Mouse (Mus musculus): ENCODE measurements around the gene C2cd5.
"Not testable (repeated sequence)": the region's sequence is repeated elsewhere in the genome, so short reads cannot be mapped to it uniquely, and the experiment has no call there.

C2cd5 gene

DNA sequence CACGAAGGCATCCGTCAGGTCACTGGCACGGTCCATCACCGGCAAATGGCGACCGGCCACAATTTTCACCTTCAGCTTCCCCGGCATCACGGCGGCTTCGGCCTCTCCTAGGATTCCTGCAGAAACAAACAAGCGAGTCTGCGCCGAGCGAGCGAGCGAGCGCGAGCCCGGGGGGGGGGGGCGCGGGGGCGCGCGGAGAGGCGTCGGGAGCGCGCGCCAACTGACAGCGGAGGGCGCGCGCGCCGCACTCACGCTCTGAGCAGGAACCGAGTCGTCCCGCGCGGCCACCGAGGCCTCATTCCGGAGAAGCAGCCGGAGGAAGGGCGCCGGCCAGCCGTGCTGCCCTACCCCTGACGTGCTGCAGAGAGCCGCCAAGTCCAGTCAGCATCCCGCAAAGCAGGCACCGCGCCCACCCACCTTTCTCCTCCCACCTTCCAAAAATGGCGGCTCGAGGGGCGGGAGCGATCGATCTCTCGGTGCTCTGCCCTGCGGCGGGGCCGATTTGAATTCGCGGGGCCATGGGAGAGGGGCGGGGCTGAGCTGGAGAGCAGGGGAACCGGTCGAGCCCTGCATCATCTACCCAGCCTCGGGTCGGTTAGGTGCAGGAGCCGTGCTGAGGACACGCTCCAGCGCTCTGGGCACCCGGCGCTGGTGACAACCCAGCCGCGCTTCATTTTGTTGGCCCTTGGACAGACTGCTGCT lies at the start of gene C2cd5:
Gene C2cd5, minus strand, starts transcription at position 461 of the 702 bp plus-strand sequence.
- in situ Hi-C loops (cut with MseI, MboI): no loop called here

DNA sequence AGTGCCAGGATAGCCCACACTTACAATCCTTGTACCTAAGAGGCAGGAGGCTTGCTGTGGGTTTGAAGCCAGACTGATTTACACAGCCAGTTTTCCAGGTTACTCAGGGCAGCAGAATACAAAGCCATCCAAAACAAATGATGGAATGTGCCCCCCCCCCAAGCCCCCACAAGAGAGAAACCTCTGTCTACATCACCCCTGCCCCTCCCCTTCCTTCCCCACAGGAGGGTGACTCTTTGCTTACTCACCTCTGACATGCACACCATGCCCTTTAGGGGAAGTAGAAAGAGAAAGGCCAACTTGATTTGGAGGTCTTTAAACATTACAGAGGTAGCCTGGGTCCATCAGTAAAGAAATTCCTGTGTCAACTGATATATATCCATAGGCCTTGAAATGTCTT lies 48.9 kb upstream of the C2cd5 start:
- in situ Hi-C loops (cut with MseI, MboI): no loop called here

DNA sequence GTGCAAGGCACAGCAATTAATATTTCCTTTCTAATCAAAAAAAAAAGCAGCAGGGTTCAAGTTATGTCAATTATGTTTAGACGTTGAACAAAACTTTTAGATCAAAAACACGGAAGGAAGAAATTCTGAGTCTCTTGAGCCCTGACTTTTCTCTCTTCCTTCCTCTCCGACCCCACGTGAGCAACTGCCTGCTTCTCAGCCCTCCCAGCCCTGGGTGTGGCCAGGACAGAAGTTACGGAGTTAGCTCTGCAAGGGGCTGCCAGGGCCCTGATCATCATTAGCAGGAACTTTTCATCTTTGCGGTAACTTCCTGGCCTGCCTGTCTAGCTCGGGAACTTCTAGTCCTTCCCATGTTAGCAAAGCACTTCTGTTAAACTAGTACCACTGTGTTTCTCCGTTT lies 46.8 kb upstream of the C2cd5 start:
- in situ Hi-C loops (cut with MseI, MboI): no loop called here

DNA sequence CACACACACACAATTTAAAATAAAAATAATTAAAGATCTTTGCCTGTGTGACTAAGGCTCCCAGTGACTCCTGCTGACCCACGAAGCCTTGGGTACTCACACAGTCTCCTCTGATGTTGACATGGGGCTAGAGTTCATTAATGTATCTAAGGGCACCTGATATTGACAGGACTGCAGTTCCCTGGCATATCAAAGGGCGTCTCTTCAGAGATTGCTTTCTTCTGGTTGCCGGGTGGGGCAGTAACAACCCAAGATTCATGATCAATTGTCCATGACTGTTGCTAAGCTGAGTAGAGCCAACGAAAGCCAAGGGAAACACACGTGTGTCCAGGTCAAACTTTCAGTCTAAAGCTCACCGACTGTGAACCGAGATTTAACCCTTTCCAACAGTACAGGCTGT lies 45.1 kb upstream of the C2cd5 start:
- in situ Hi-C loops (cut with MseI, MboI): no loop called here

DNA sequence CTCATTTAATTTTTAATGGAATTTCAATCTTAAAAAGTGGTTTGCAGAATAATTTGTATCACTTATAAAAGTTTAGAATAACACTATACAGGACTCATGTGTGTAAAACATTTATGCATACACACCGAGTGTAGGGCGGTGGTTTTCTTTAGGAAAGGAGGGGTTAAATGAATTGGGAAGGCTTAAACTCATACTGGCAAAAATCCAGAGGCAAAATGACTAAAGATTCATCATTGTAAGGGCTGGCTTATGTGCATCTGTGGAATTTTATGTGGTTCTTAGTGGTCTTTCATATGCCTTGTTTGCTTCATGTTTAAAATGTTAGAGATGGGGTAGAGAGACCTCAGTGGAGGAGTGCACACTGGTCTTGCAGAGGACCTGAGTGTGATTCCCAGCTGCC lies 44.6 kb upstream of the C2cd5 start:
- in situ Hi-C loops (cut with MseI, MboI): no loop called here

DNA sequence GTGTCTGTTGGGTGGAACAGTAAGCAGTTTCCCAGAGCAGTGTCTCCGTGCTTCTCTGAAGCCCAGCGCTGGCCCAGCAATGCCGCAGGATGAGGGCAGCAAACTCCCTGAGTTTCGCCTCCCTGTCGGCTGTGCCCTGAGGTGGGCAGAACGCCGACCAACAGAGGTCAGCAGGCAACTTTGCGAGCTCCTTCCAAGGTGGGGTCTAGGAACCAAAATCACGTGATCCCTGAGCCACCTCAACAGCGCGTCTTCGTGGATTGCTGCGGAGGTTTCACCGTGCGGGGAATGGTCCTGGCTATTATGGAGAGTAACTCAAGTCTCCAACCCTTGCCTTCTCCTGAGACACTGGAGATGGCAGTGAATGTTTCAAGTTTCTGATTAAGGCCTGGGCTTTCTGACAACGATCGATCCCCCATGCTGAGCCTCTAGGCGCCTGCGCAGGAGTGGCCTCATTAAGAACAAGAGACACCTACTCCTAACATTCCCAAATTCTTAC lies 43.9 kb upstream of the C2cd5 start:
- in situ Hi-C loops (cut with MseI, MboI): no loop called here

DNA sequence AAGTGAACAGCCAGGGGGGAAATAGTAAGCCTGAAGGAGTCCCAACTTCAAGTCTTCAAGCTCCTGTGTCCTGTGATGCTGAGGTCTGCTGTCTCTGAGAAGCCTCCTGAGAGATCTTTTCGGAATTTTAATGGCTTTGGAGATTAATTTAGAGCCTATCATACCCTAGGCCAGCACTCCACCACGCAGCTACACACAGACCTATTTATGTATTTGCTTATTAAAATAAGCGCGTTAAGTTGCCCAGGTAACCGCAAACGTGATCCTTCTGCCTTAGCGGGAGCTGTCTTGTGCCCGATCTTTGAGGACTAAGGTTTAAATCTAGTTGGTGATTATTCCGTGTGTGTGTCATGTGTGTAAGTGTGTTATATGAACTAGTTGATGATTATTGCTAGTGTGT lies 43.4 kb upstream of the C2cd5 start:
- in situ Hi-C loops (cut with MseI, MboI): no loop called here

DNA sequence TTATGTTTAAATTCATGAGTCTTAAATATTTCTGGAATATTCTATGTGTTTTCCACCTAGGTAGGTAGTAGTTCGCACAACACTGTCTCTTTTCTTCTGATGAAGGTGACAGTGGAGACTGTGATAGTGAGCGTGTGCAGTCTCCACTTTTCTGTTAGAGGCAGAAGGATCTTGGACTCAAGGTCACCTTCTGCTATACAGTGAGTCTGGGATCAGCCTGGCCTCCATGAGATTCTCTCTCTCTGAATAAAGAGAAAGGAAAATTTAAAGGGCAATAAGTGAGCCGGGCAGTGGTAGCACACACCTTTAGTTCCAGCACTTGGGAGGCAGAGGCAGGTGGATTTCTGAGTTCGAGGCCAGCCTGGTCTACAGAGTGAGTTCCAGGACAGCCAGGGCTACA lies 42.9 kb upstream of the C2cd5 start:
- in situ Hi-C loops (cut with MseI, MboI): no loop called here

DNA sequence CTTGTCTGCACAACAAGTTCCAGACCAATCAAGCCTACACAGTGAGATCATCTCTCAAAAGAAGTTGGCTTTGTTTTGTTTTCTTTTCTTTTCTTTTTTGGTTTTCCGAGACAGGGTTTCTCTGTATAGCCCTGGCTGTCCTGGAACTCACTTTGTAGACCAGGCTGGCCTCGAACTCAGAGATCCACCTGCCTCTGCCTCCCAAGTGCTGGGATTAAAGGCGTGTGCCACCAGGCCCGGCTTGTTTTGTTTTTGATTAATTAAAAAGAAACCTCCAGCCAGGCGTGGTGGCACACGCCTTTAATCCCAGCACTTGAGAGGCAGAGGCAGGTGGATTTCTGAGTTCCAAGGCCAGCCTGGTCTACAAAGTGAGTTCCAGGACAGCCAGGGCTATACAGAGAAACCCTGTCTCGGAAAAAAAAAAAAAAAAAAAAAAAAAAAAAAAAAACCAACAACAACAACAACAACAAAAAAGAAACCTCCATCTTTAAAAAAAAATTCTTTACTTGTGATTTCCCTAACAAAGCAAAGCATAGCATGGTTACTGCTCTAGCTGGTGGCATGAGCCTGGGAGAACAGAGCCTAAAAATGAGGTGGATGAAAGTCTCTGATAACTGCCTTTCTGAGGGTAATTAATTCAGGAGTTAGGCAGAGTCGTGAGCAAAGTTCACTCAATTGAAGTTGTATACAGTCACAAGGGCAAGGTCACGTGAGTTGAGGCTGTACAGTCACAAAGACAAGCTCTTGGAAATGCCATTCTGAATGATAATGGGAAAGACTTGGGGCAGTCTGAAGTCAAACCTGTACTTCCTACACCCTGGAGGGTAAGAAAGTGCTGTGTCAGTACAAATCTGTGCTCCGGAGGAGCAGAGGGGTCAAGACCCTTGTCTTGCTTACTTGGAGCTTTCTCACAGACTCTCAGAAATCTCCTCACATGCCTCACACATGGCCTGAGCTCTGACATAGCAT lies 42.0 kb upstream of the C2cd5 start:
- in situ Hi-C loops (cut with MseI, MboI): not testable (repeated sequence)

DNA sequence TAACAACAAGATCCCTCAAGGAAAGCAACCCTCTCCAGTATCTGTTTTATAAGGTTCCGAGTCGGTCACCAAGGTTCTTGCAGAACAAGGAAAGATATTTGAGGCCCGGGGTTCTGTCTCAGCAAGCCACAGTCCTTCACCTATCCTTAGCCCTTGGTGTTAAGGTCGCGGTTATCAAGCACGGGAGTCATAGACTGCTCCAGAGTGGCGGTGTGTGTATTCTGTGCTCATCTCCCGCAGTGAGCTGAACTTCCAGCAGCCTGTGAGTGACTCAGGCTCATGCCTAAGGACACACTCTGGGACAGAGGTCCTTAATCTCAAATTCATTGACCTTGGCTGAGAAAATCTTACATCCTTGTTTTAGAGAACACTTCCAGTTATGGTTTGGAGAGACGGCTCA lies 40.9 kb upstream of the C2cd5 start:
- in situ Hi-C loops (cut with MseI, MboI): no loop called here

DNA sequence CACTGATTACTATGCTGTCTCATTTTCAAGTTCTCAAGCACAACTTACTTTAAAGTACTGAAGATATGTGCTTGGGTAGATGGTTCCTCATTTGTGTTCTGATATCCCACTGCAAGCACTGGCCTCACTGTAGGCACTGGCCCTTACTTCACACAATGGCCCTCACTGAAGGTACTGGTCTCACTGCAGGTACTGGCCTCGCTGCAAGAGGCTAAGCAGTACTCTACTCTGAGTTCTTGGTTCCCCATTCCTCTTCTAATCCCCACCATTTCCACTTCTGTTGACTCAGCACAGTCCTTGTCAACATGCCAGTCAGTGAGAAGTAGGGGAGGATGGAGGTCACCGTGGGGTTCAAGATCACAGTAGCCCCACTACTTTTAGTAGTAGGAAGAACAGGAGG lies 39.5 kb upstream of the C2cd5 start:
- in situ Hi-C loops (cut with MseI, MboI): no loop called here

DNA sequence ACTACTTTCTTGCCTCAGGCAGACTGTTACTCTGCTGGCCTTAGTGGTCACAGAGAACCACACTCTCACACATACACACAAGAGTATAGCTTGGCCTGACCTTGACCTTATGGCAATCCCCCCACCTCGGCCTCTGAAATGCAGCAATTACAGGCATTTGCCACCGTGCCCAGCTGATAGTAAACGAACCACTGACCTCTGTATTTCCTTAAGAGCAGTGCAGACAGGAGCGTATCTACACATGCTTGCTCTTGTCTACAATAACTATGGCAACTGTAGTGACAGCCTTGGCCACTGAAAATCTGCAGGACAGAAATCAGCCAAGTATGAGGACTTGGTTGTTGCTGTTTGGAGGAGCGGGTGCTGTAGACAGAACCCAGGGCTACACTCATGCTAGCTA lies 37.4 kb upstream of the C2cd5 start:
- in situ Hi-C loops (cut with MseI, MboI): no loop called here

DNA sequence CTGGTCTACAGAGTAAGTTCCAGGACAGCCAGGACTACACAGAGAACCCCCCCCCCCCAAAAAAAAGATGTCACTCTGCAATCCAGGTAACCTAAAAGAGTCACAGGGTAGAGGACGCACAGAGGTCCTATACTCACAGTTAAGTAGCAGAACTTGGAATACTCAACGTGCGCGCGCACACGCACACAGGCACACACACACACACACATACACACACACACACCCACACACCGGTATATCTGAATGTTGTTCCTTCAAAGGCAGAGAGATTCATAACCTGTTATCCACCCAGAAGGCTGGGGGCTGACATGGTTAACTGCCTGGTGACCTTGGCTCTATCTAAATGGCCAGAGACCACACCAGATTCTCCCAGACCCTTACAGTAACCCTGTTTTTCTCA lies 36.7 kb upstream of the C2cd5 start:
- in situ Hi-C loops (cut with MseI, MboI): no loop called here

DNA sequence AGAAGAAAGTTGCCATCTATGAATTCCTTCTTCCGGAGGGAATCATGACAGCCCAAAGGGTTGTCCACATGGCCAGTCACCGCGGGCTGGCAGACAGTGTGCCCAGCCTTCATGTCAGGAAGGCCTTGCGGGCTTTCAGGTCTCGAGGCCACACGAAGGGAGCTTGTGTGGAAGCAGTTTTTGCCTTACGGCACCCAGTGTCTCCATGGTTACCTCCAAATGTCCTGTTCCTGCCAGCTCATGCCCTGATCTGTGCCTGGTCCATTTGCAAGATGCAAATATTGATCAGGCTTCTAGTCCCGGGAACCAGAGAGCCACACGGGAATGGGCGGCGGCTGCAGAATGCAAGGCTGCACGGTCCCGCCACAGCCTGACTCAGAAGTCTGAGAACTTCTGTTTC lies 35.2 kb upstream of the C2cd5 start:
- in situ Hi-C loops (cut with MseI, MboI): no loop called here

DNA sequence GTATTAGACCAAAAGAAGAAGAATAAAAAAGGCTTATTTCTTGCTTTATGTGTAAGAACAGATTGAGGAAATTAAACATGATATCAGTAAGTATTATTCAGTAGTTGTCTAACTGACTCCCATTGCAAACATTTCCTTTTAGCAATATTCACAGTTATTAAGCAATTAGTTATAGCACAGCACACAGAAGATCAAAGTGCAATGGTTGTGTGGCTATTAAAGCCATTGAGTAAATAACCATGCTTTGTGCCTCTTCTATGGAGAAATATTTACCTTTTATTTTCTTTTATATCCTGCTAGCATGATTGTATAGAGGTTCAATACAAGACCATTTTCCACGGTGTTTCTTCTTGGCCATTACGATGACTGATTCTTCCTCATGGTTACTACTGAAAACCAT lies 33.2 kb upstream of the C2cd5 start:
- in situ Hi-C loops (cut with MseI, MboI): no loop called here

DNA sequence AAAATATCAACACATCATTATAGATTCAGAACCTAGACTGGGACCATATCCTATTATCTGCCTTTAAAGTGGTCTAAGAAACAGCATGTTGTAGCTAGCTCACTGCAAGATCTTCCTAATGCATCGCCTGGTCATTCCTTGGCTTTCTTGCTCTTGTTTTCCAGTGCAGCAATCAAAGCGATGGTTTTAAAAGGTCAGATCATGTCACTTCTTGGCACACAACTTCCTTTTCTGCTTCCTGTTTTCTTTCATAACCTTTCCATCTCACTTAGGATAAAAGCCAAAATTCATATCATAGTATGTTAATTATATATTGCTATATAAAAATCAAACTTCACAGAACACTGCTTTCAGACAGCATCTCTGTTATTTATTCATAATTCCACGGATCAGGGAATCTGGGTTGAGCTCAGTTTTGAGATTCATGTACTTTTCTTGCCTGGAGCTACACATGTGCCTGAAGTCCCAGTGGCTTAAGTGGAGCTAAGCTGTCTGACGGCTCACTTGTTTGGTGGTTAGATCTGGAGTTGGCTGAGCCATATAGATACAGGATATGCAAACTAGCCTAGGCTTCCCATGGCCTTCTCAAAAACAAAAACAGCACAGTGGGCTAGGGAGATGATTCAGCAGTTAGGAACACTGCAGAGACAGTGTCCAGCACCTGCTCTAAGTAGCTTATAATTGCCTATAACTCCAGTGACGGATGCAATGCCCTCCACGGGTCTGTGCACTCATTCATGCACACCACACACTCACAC lies 32.1 kb upstream of the C2cd5 start:
- in situ Hi-C loops (cut with MseI, MboI): no loop called here

DNA sequence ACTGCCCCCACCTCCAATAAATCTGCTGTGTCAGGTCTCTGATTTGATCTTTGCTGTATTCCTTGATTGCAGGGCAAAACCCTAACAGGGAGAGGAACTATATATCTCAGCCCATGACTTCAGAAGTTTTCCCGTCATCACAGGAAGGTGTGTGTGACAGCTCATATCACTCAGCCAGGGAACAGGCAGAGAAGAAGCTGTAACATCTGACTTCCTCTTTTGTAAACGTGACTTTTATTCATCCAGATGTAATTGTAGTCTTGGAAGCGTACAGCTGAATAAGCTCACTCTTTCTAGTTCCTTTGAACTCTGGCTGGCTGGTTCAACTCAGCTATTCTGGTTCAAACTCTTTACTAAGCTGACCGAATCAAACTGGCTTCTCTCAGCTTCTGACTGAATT lies 30.5 kb upstream of the C2cd5 start:
- in situ Hi-C loops (cut with MseI, MboI): no loop called here

DNA sequence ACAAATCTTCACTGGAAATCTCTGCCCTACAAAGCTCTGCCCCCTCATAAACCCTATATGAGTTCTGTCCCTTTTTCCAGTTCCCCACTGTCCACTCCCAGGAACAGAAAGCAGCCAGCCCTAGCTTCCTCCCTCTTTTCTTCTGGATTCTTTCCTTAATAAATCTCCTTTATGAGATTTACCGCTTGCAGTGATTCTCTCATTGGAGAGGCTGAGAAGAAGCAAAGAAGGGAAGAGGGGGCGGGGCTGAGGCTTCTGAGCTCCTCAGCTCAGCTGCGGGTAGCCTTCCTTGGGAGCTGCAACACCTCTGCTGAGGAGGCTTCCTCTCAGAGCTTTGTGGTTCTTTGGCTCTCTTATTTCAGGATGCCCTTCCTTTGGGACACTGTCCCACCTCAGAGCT lies 30.0 kb upstream of the C2cd5 start:
- in situ Hi-C loops (cut with MseI, MboI): no loop called here

DNA sequence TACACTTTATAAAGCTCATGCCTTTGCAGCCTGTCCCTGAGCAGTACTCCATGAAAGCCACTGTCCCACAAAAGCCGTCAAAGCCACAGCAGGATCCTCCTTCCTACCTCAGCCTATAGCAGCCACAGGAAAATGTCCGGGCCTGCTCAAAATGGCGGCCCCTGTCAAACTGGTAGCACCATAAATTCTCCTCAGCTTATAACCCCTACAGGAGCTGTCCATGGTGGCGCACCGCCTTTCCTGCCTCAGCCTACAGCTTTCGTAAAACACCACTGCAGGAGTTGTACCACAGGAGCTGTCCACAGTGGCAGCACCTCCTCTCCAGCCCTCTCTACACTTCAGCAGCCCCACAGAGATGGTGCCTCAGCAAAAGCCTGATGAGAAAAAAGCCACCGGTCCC lies 29.5 kb upstream of the C2cd5 start:
- in situ Hi-C loops (cut with MseI, MboI): no loop called here

DNA sequence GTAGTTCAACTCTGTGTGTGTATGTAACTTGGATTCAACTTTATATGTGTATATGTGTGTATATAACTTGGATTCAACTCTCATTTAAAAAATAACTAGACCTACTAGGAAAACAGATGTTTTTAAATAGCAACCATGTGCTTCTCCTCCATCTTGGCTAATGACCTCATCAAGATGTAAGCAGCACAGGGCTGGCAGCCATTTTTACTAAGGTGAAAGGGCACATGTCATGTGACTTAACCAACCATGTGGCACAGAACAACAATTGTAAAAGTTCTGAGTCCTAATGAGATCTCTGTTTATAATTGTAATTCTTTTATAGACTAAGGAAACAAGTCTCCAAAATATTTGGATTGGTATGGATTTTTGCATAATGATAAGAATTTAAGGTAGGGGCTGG lies 25.8 kb upstream of the C2cd5 start:
- in situ Hi-C loops (cut with MseI, MboI): no loop called here

DNA sequence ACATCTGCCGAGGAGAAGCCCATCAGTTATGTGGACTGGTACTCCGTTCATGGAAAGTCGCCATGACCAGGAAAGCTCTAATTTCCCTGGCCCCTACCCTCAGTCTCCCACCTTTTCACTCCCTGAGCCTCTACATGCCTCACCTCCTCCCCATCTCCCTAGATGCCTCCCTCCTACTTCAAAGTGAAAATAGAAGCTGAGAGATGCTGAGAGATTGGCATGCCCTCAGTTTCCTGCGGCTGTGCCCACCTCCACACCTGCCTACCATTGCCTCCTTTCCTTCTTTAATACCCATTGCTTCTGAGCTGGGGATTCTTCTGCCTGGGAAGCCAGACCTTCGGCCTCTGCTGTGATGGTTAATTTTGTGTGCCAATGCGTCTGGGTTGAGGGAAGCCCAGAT lies 19.4 kb upstream of the C2cd5 start:
- in situ Hi-C loops (cut with MseI, MboI): no loop called here

DNA sequence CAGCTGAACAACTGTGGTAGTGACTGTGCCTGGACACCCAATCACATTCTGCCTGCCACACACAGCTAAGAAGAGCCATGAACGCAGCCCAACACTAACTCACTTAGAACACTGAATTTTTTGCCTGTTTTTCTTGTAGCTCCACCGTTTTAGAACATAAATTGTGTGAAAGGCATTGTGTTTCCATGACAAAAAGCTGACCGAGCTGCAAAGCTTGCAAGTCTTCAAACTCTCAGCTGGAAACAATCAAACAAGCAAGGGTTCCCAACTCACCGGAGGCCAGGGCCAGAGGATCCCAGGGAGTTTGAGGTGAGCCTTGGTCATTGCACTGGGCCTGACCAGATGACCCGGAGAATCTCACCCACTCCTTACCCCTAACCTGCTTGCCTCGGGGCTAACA lies 16.8 kb upstream of the C2cd5 start:
- in situ Hi-C loops (cut with MseI, MboI): no loop called here
